Mouse (Mus musculus) heart, embryonic 14.5 days (tissue): Measurements from ENCODE around the gene Csmd2. TPM values are rescaled to one million over a fixed set of nuclear protein-coding genes. Genes with fewer than 3 reads are reported as not detected.

ENCODE experiments used
- ATAC-seq: fragments of 200-750 bp; cut with Nextera tagmentation; 2 replicates; pipeline ENCODE4 v1.8.0; 2017; ENCODE audit warnings: low read depth, moderate TSS enrichment; ENCODE audit not compliant: insufficient number of reproducible peaks, insufficient read depth, low FRiP score
- H3K27ac ChIP-seq, 2 experiments: fragments of 200-500 bp in 1 of 2; fragments of 300-500 bp in 1 of 2; sonication (generic) in 1 of 2; replicated peaks in 1 of 2; 2 replicates each; pipeline ENCODE4 v1.5.1; 2012 to 2014; ENCODE audit warnings: low read depth in 2 of 2, low read length in 2 of 2, control low read depth in 1 of 2, mild to moderate bottlenecking in 1 of 2, mixed read lengths in 1 of 2; ENCODE audit not compliant: control insufficient read depth in 1 of 2, insufficient read depth in 1 of 2
- H3K27me3 ChIP-seq: fragments of 300-500 bp; sonication (generic); 2 replicates; pipeline ENCODE4 v1.6.1; 2014; ENCODE audit warnings: mild to moderate bottlenecking, low read length, control low read depth; ENCODE audit not compliant: control insufficient read depth, insufficient read depth
- H3K36me3 ChIP-seq: fragments of 300-500 bp; sonication (generic); 2 replicates; pipeline ENCODE4 v1.6.1; 2014; ENCODE audit warnings: mild to moderate bottlenecking, control low read depth, low read length, mixed read lengths; ENCODE audit not compliant: control insufficient read depth, insufficient read depth
- H3K4me1 ChIP-seq, 2 experiments: fragments of 200-500 bp in 1 of 2; fragments of 300-500 bp in 1 of 2; sonication (generic) in 1 of 2; 2 replicates each; pipeline ENCODE4 v1.6.1; 2012 to 2014; ENCODE audit warnings: low read length in 2 of 2, control low read depth in 1 of 2, mixed read lengths in 1 of 2; ENCODE audit not compliant: control insufficient read depth in 2 of 2, insufficient read depth in 2 of 2
- H3K4me2 ChIP-seq: fragments of 300-500 bp; sonication (generic); 2 replicates; pipeline ENCODE4 v1.6.1; 2014; ENCODE audit warnings: mild to moderate bottlenecking, low read length
- H3K4me3 ChIP-seq, 2 experiments: fragments of 200-500 bp in 1 of 2; fragments of 300-500 bp in 1 of 2; sonication (generic) in 1 of 2; 2 replicates each; pipeline ENCODE4 v1.5.1; 2012 to 2014; ENCODE audit warnings: low read length in 2 of 2, mild to moderate bottlenecking in 2 of 2, control low read depth in 1 of 2, low read depth in 1 of 2, moderate library complexity in 1 of 2; ENCODE audit not compliant: control insufficient read depth in 1 of 2, insufficient read depth in 1 of 2
- H3K9ac ChIP-seq: fragments of 300-500 bp; sonication (generic); 2 replicates; pipeline ENCODE4 v1.6.1; 2014; ENCODE audit warnings: mild to moderate bottlenecking, low read length
- H3K9me3 ChIP-seq: fragments of 300-500 bp; sonication (generic); 2 replicates; pipeline ENCODE4 v1.6.1; 2016; ENCODE audit warnings: low read length, control low read depth; ENCODE audit not compliant: control insufficient read depth
- WGBS: fragments of 180-500 bp; shearing (Covaris S2); extraction: QIAGEN DNeasy Blood & Tissue Kit; methylation state at CpG from one replicate; pipeline ENCODE4 v1.1.7; 2014; 5-methylcytosine and 5-hydroxymethylcytosine counted together
- polyA plus RNA-seq: library from polyadenylated mRNA; unstranded; fragments of >200 nt; fragmentation: Nextera tagmentation; extraction: Ambion mirVana; gene quantifications from 2 replicates; pipeline ENCODE4 v1.2.1, GENCODE M21; 2014

Gene Csmd2
- polyA plus RNA-seq, 1 experiment from 2014 or later = 0.04 TPM

DNA sequence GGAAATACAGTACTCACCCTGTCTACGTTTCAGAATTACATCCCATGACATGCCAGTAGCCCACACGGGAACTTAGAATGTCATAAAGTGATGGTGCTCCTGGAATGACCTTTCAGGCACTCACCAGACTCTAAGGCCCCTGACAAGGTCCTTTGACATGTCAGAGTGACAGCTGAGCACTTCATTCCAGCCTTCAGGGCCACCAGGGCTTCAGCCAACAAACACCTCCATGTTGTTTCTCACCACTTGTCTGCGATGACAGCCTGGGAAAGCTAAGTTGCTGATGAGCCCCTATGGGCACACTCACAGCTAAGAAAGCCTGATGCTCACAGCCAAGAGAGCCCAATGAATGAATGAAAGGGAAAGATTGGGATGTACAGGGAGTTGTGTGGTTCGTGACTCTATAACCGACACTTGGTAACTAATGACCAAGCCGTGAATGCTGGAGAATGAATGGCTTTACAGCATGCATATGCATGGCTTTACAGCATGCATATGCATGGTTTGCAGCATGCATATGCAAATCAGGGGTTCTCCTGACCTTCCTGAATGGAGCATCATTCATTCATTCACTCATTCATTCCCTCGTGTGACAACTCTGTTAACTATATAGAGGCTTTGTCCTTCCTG, 432.4 kb downstream of the Csmd2 start:
- WGBS = 54% methylated on average over 7 of the region's 7 CpGs

DNA sequence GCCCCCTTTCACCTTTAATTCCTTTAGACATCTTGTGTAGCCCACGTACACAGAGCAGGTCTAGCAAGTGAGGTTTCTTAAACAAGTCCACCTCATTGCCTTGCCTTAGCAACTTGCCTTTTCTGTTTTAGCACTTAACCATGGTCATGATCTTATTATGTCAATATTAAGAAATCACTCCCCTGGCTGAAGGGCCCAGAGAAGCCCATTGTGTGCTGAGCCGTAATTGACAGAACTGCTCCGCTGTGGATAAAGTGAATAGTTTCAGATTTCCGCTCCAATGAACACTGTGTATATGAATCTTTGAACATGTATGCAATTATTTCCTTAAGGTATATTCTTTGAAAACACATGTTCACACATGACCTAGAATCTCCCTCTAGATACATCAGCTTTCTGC, 434.8 kb downstream of the Csmd2 start:
- ATAC-seq = no peak
- H3K27me3 ChIP-seq = no peaks in the 10 kb centered on the region
- WGBS = 90% methylated on average over 4 of the region's 4 CpGs
- H3K36me3 ChIP-seq = no peaks in the 10 kb centered on the region
- no peaks in the 10 kb centered on the region for H3K9me3 ChIP-seq
- H3K4me1 ChIP-seq = no peaks in the 10 kb centered on the region
- no peak overlapping the region for H3K27ac ChIP-seq
- no peak overlapping the region for H3K9ac ChIP-seq
- H3K4me2 ChIP-seq = no peak overlapping the region
- H3K4me3 ChIP-seq = no peak overlapping the region

More for the DNA sequence above, 432.4 kb downstream of the Csmd2 start:
- H3K9me3 ChIP-seq = no peaks in the 10 kb centered on the region
- H3K27ac ChIP-seq = no peak overlapping the region
- no peak overlapping the region for H3K4me3 ChIP-seq
- no peaks in the 10 kb centered on the region for H3K4me1 ChIP-seq
- ATAC-seq = no peak
- H3K27me3 ChIP-seq = no peaks in the 10 kb centered on the region
- no peaks in the 10 kb centered on the region for H3K36me3 ChIP-seq
- no peak overlapping the region for H3K4me2 ChIP-seq
- H3K9ac ChIP-seq = no peak overlapping the region

DNA sequence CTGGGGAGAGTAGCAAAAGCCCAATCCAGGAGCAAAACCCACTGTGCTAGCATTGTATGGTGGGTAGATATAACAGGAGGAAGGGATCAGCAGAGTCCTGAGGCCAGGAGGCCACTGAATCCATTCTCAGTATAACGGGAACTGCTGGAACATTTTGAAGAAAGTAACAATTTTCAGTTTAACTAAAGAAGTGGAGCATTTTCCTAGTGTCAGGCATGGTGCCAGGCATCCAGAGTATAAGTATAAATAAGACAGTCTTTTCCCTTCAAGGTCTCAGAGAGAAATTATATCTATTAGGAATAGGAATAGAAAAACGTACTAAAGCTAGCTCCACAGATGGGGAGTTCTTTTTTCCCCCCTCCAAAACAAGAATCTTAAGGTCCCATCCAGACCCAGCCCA, 437.7 kb downstream of the Csmd2 start:
- Histone ChIP-seq H3K27me3 (no peaks in the 10 kb centered on the region), H3K36me3 (no peaks in the 10 kb centered on the region), H3K4me2 (no peak overlapping the region), H3K4me3 (no peak overlapping the region), H3K9me3 (no peaks in the 10 kb centered on the region), H3K4me1 (peaks cover 7 to 9% of the 10 kb centered on the region in 2 experiments; a peak in 3 of 4 replicates), H3K9ac (no peak overlapping the region), H3K27ac (no peak overlapping the region)
- ATAC-seq = no peak
- 66% methylated on average over 2 of the region's 2 CpGs for WGBS

DNA sequence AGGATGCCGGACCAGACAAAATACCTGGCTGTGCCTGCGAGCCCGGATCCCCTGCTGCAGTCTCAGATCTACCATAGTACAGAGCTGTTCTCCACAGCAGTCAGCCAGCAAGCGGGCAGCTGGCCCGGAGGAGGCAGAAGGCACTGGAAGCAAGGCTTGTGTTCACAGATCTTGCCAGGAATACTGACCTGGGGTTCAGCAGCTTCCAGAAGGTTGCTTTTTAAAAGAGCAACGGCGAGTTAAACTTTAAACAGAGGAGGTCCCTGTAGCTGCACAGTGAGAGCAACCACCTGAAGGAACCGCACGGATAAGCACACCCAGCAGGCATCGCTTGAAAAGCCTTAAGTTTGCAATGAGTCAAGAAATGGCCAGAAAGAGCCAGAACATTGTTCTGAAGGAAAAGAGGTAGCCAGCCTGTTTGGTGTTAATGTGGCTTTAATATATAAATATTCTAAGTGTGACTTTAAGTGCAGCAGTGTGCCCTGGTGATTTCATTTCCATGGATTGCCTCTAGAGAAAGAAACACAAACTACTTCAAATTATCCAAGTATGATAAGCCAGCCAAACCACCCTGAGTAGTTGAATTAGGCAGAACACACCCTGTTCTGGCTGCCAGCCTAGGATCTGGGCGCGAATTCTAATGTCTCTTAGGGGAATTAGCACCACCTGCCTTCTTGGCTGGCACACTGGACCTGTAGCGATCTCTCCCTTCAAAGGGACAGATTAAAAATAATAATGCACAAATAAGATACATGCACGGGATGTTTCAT, 439.8 kb downstream of the Csmd2 start:
- H3K9ac ChIP-seq = no peak overlapping the region

DNA sequence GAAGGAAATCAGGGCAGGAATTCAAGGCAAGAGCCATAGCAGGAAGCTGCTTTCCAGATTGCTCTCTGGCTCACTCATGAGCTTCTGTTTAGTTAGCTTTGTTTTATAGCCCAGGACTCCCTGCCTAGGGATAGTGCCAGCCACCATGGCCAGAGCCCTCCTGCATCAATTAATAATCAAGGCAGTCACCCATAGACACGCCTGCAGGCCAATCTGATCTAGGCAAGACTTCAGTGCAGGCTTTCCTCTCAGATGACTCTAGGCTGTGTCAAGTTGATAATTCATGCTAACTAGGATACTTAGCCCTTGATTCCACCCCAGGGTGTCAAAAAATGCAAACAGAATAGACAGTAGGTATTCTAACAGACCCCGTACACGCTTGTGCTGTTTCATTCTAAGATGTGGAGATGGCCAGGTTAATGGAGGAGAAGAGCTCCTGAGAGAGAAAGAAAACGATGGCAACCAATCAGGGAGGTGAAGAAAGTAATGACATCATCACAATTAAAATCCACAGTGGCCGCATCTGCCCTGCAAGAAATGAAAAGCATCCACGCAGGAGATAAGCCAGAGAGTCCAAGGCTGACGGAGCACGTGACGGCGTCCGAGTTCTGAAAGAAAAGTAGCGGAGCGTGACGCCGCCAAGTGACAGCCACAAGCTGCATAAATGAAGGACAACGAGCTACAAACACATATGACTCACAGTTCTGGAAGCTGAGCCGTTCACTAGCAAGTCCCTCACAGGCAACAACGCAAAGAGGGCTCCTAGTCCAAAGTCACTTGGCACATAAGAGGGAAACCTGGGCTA, 440.8 kb downstream of the Csmd2 start:
- H3K27me3 ChIP-seq = no peaks in the 10 kb centered on the region
- H3K9me3 ChIP-seq = no peaks in the 10 kb centered on the region
- no peaks in the 10 kb centered on the region for H3K36me3 ChIP-seq
- no peak overlapping the region for H3K27ac ChIP-seq
- no peak overlapping the region; the same call in 1 of the 2 replicates for H3K9ac ChIP-seq
- no peak for ATAC-seq
- H3K4me1 ChIP-seq = peaks cover 7 to 9% of the 10 kb centered on the region in 2 experiments; a peak in 3 of 4 replicates
- H3K4me3 ChIP-seq = peak overlapping the region; percentile 0 to 8; a peak in 2 of 4 replicates
- 31% methylated on average over 18 of the region's 18 CpGs for WGBS
- H3K4me2 ChIP-seq = peak overlapping the region; percentile 52

More for the DNA sequence above, 439.8 kb downstream of the Csmd2 start:
- no peak overlapping the region for H3K4me3 ChIP-seq
- H3K27ac ChIP-seq = no peak overlapping the region
- no peaks in the 10 kb centered on the region for H3K27me3 ChIP-seq
- no peak overlapping the region for H3K4me2 ChIP-seq
- no peaks in the 10 kb centered on the region for H3K36me3 ChIP-seq
- H3K4me1 ChIP-seq = peaks cover 7 to 9% of the 10 kb centered on the region in 2 experiments; a peak in 3 of 4 replicates
- H3K9me3 ChIP-seq = no peaks in the 10 kb centered on the region
- WGBS = 87% methylated on average over 14 of the region's 14 CpGs
- no peak for ATAC-seq

DNA sequence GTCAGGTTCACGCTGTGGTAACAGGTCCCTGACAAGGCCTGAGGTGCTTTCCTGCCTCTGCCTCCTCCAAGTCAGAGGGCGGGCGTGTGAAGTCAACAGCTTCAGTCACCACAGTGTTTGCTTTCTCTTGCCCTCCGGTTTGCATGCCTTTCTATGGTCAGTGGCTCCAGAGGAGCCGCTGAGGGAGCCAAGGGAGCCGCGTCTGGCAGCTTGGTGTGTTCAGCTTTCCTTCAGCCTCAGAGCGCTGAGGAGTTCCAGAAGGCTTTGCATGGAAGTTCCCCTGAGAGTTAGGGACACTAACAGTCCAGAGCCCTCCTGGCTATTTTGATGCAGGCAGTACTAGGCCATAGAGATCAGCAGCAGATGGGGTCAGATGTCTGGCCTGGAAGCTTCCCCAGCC, 441.9 kb downstream of the Csmd2 start:
- H3K4me3 ChIP-seq = no peak overlapping the region
- H3K4me2 ChIP-seq = peak overlapping the region; percentile 52; the same call in 1 of the 2 replicates
- H3K9ac ChIP-seq = no peak overlapping the region
- no peak for ATAC-seq
- no peak overlapping the region for H3K27ac ChIP-seq
- no peaks in the 10 kb centered on the region for H3K9me3 ChIP-seq
- H3K27me3 ChIP-seq = no peaks in the 10 kb centered on the region
- no peaks in the 10 kb centered on the region for H3K36me3 ChIP-seq
- WGBS = 80% methylated on average over 8 of the region's 8 CpGs
- peaks cover 7 to 9% of the 10 kb centered on the region in 2 experiments; a peak in 3 of 4 replicates for H3K4me1 ChIP-seq

DNA sequence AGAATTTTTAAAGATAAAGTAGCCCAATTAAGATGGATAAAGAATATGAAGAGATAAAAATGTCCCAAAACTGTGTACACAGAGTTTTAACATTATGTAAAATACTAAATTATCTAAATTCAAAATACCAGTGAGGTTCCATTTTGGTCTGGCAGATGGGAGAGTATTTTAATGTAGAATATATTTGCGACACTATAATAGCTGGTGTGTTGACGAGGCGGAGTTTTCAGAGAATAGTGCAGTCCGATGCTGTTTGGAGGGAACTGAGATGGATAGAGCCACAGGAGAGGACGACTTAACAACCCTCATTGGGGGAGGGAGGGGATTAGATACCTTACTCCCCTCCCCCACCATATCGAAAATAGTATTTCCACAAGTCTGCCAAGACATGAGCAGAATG, 452.9 kb downstream of the Csmd2 start:
- no peak overlapping the region for H3K4me2 ChIP-seq
- H3K9me3 ChIP-seq = no peaks in the 10 kb centered on the region
- H3K27me3 ChIP-seq = no peaks in the 10 kb centered on the region
- WGBS = 84% methylated on average over 6 of the region's 6 CpGs
- no peak overlapping the region for H3K27ac ChIP-seq
- no peak overlapping the region for H3K9ac ChIP-seq
- no peak for ATAC-seq
- no peak overlapping the region for H3K4me3 ChIP-seq
- no peaks in the 10 kb centered on the region for H3K36me3 ChIP-seq
- H3K4me1 ChIP-seq = no peaks in the 10 kb centered on the region; a peak in 1 of 4 replicates
